Mouse (Mus musculus) neural tube, embryonic 14.5 days (tissue): ENCODE measurements at regions not wholly inside any gene's neighbourhood (a gene's known extent, or its start where the extent isn't known, plus 50 kb on each side); places are given as distances from the start of the nearest gene placed in this dataset.

Experiments used
- ATAC-seq: fragments of 200-750 bp; cut with Nextera tagmentation; 2 replicates; pipeline ENCODE4 v1.8.0; 2017; ENCODE audit warnings: low read depth, mild to moderate bottlenecking, moderate TSS enrichment, moderate library complexity
- H3K27ac ChIP-seq: fragments of 300-500 bp; sonication (generic); 2 replicates; pipeline ENCODE4 v1.5.1; 2014; ENCODE audit warnings: low read depth, mild to moderate bottlenecking, control low read depth, low read length, moderate library complexity, mixed read lengths
- H3K27me3 ChIP-seq: fragments of 300-500 bp; sonication (generic); 2 replicates; pipeline ENCODE4 v1.6.1; 2014; ENCODE audit warnings: low read length; ENCODE audit not compliant: control insufficient read depth, insufficient read depth
- H3K36me3 ChIP-seq: fragments of 300-500 bp; sonication (generic); 2 replicates; pipeline ENCODE4 v1.6.1; 2014; ENCODE audit warnings: low read length, mixed read lengths; ENCODE audit not compliant: control insufficient read depth, insufficient read depth
- H3K4me1 ChIP-seq: fragments of 300-500 bp; sonication (generic); 2 replicates; pipeline ENCODE4 v1.6.1; 2014; ENCODE audit warnings: low read length; ENCODE audit not compliant: control insufficient read depth, insufficient read depth
- H3K4me2 ChIP-seq: fragments of 300-500 bp; sonication (generic); 2 replicates; pipeline ENCODE4 v1.6.1; 2014; ENCODE audit warnings: mild to moderate bottlenecking, low read depth, low read length, control low read depth
- H3K4me3 ChIP-seq: fragments of 300-500 bp; sonication (generic); 2 replicates; pipeline ENCODE4 v1.5.1; 2014; ENCODE audit warnings: low read depth, low read length, control low read depth, mixed read lengths
- H3K9ac ChIP-seq: fragments of 300-500 bp; sonication (generic); replicated peaks from 2 replicates; pipeline ENCODE4 v1.6.1; 2014; ENCODE audit warnings: low read depth, mild to moderate bottlenecking, control low read depth, low read length, mixed read lengths
- H3K9me3 ChIP-seq: fragments of 300-500 bp; sonication (generic); 2 replicates; pipeline ENCODE4 v1.6.1; 2016; ENCODE audit warnings: low read length; ENCODE audit not compliant: control insufficient read depth
- WGBS: fragments of 180-500 bp; shearing (Covaris S2); extraction: QIAGEN DNeasy Blood & Tissue Kit; methylation state at CpG from one replicate; pipeline ENCODE4 v1.1.7; 2014; 5-methylcytosine and 5-hydroxymethylcytosine counted together

- Histone ChIP-seq H3K27me3 (no peaks in the 10 kb centered on the region), H3K27ac (no peak overlapping the region), H3K36me3 (no peaks in the 10 kb centered on the region), H3K4me2 (no peak overlapping the region), H3K9ac (no peak overlapping the region), H3K9me3 (no peaks in the 10 kb centered on the region), H3K4me3 (no peak overlapping the region), H3K4me1 (no peaks in the 10 kb centered on the region; the same call in 1 of the 2 replicates)
- 82% methylated on average over 7 of the region's 7 CpGs for WGBS
- ATAC-seq = no peak
Measured at GRCm38 (mm10) chr16:95800911-95801442, 99.1 kb downstream of the Ets2 start.

GRCm38 (mm10) chr16:95798582-95798981, 96.7 kb downstream of the Ets2 start:
- ATAC-seq = 0 out of 2 replicates have a peak, but pooled peaks have one; percentile 44
- Histone ChIP-seq H3K27me3 (no peaks in the 10 kb centered on the region), H3K9me3 (no peaks in the 10 kb centered on the region), H3K36me3 (no peaks in the 10 kb centered on the region), H3K27ac (no peak overlapping the region), H3K4me1 (no peaks in the 10 kb centered on the region; the same call in 1 of the 2 replicates), H3K9ac (no peak overlapping the region), H3K4me3 (no peak overlapping the region), H3K4me2 (no peak overlapping the region)
- WGBS = 58% methylated on average over 9 of the region's 9 CpGs

- 74% methylated on average over 11 of the region's 11 CpGs for WGBS
- no peak overlapping the region for H3K4me3 ChIP-seq
- no peak overlapping the region for H3K4me2 ChIP-seq
- ATAC-seq = no peak
- H3K36me3 ChIP-seq = no peaks in the 10 kb centered on the region
- no peaks in the 10 kb centered on the region for H3K27me3 ChIP-seq
- no peaks in the 10 kb centered on the region; the same call in 1 of the 2 replicates for H3K4me1 ChIP-seq
- no peak overlapping the region for H3K27ac ChIP-seq
- no peak overlapping the region for H3K9ac ChIP-seq
- H3K9me3 ChIP-seq = no peaks in the 10 kb centered on the region
Measured at GRCm38 (mm10) chr16:95798099-95798498, 96.2 kb downstream of the Ets2 start.

DNA sequence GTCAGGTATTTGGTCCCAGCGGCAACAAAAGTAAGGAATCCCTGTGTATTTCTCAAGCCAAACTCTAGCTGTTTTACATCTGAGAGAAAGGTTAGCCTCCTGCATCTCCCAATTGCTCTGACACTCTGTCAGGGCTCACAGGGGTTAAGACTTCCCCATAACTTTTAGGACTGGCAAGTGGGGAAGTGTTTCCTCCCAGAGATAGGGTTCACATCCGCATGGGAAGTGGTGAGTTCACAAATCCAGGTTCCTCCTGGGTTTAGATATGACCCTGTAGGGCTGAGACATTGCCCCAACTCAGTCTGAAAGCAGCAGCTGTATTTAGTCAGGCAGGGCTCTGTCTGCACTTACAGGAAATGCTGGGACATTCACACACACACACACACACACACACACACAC, 95.3 kb downstream of the Ets2 start:
- Histone ChIP-seq H3K36me3 (no peaks in the 10 kb centered on the region), H3K9me3 (no peaks in the 10 kb centered on the region), H3K27me3 (no peaks in the 10 kb centered on the region), H3K4me3 (no peak overlapping the region), H3K4me1 (no peaks in the 10 kb centered on the region; the same call in 1 of the 2 replicates), H3K9ac (no peak overlapping the region), H3K27ac (no peak overlapping the region), H3K4me2 (no peak overlapping the region)
- ATAC-seq = no peak
- 86% methylated on average over 2 of the region's 2 CpGs for WGBS

DNA sequence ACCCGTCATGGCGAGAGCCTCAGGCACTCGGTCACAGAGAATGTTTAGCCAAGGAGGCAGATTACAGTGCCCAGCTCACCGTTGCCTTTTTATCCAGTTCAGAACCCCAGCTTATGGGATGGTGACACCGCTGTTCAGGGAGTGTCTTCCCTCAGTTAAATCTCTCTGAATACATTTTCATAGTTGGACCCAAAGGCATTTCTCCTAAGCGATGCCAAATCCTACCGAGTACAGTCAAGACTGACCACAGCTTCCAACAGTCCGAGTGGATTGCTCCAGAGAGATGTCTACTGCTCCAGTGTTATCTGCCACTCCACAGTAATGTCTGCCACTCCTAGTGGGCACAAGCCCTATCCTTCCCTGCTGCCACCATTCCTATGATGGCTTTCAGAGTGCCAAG, 93.0 kb downstream of the Ets2 start:
- H3K4me3 ChIP-seq = no peak overlapping the region
- H3K27me3 ChIP-seq = no peaks in the 10 kb centered on the region
- no peak overlapping the region for H3K9ac ChIP-seq
- WGBS = 85% methylated on average over 8 of the region's 8 CpGs
- H3K9me3 ChIP-seq = no peaks in the 10 kb centered on the region
- no peak overlapping the region for H3K4me2 ChIP-seq
- no peaks in the 10 kb centered on the region; the same call in 1 of the 2 replicates for H3K4me1 ChIP-seq
- no peak overlapping the region for H3K27ac ChIP-seq
- no peak for ATAC-seq
- H3K36me3 ChIP-seq = no peaks in the 10 kb centered on the region

GRCm38 (mm10) chr16:95794281-95794727, 92.4 kb downstream of the Ets2 start:
- Histone ChIP-seq H3K9me3 (no peaks in the 10 kb centered on the region), H3K9ac (no peak overlapping the region), H3K4me2 (no peak overlapping the region), H3K4me3 (no peak overlapping the region), H3K4me1 (no peaks in the 10 kb centered on the region; the same call in 1 of the 2 replicates), H3K27ac (no peak overlapping the region), H3K36me3 (no peaks in the 10 kb centered on the region), H3K27me3 (no peaks in the 10 kb centered on the region)
- WGBS = 42% methylated on average over 10 of the region's 10 CpGs
- ATAC-seq = no peak

DNA sequence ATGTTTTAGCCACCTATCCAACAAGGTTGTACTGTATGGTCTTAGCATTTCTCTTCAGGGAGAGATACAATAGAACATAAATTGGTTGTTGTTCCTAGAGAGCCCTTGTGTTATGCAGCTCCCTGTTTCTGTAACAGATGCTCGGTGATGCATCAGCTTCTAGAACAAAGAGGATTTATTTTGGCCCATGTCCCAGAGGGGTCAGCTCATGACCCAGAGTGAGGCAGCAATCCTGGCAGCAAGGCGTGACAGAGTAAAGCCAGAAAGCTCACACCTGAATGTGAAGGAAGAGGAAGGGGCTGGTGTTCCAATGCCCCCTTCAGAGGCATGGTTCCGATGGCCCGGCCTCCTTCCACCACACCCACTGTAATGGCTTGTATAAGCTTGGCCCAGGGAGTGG, 88.8 kb downstream of the Ets2 start:
- Histone ChIP-seq H3K4me3 (no peak overlapping the region), H3K9me3 (no peaks in the 10 kb centered on the region), H3K4me2 (no peak overlapping the region), H3K36me3 (no peaks in the 10 kb centered on the region), H3K27ac (no peak overlapping the region), H3K4me1 (no peaks in the 10 kb centered on the region), H3K27me3 (no peaks in the 10 kb centered on the region), H3K9ac (no peak overlapping the region)
- WGBS = 74% methylated on average over 4 of the region's 4 CpGs
- ATAC-seq = no peak

- Histone ChIP-seq H3K9ac (no peak overlapping the region), H3K27me3 (no peaks in the 10 kb centered on the region), H3K4me1 (no peaks in the 10 kb centered on the region), H3K4me3 (no peak overlapping the region), H3K9me3 (no peaks in the 10 kb centered on the region), H3K4me2 (no peak overlapping the region), H3K27ac (no peak overlapping the region), H3K36me3 (no peaks in the 10 kb centered on the region)
- no peak for ATAC-seq
Measured at GRCm38 (mm10) chr16:95789548-95789947, 87.7 kb downstream of the Ets2 start.

GRCm38 (mm10) chr16:95781681-95782080, 79.8 kb downstream of the Ets2 start:
- 85% methylated on average over 5 of the region's 5 CpGs for WGBS
- no peak for ATAC-seq
- H3K9ac ChIP-seq = no peak overlapping the region
- H3K27ac ChIP-seq = no peak overlapping the region
- no peak overlapping the region for H3K4me2 ChIP-seq
- no peaks in the 10 kb centered on the region for H3K9me3 ChIP-seq
- H3K27me3 ChIP-seq = no peaks in the 10 kb centered on the region
- H3K4me1 ChIP-seq = no peaks in the 10 kb centered on the region
- no peaks in the 10 kb centered on the region for H3K36me3 ChIP-seq
- H3K4me3 ChIP-seq = no peak overlapping the region
